8 mouse cellular contexts compared by ENCODE assay signal in the genomic region with DNA sequence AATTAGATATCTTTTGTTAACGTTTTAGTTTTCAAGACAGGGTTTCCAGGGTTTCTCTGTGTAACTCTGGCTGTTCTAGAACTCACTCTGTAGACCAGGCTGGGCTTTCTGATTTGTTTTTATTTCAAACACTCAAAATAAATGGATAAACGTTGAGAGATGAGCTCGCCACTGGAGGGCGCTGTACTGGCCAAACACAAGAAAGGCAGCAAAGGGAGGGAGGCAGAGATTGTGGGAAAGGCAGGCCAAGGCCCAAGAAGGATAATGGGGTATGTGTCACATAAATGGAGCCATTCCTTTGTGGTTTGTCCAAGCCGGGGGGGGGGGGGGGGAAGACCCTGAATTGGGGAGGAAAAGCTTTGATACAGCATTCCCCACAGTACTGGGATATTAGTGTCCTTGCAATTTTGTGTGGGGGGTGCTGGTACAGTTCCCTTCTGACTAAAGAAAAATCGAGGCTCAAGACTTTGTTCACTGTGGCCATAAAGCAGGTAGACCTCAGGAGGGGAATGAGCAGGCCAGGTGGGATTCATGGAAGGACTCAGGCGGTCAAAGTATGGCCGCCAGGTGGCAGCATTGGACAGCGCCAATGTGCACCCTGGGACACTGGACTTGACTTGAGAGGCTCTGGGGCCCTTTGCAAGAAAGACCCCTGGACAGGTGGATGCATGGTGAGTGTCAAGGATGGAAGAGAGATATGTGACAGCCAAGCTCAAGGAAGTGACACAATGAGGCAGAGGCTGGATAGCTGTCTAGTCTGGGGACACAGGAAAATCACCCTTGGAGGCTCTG.
DNase-seq lines count a peak whose midpoint lies in the region; ATAC-seq and TF ChIP-seq lines count a peak whose summit lies in the region.

No protein-coding gene starts in this region.

- H3K27me3 ChIP-seq in hindbrain, postnatal 0 days (ENCODE audit: insufficient read depth, low read length), result no peaks in the 10 kb centered on the region; the same call in 1 of the 2 replicates
- H3K27me3 ChIP-seq in midbrain, embryonic 13.5 days, result peaks cover 6% of the 10 kb centered on the region; the same call in 1 of the 2 replicates
- no peaks in the 10 kb centered on the region for H3K27me3 ChIP-seq in stomach, embryonic 14.5 days (ENCODE audit: control insufficient read depth, insufficient read depth, low read length)

- no peaks in the 10 kb centered on the region for H3K4me1 ChIP-seq in hindbrain, postnatal 0 days (ENCODE audit: insufficient read depth, low read length)
- H3K4me1 ChIP-seq in midbrain, embryonic 13.5 days (replicated peaks), result no peaks in the 10 kb centered on the region
- no peaks in the 10 kb centered on the region for H3K4me1 ChIP-seq in stomach, embryonic 14.5 days (ENCODE audit: control insufficient read depth, insufficient read depth, low read length)

- no peak overlapping the region for H3K4me2 ChIP-seq in hindbrain, postnatal 0 days (ENCODE audit: low read depth, low read length)
- no peak overlapping the region for H3K4me2 ChIP-seq in midbrain, embryonic 13.5 days (replicated peaks)
- H3K4me2 ChIP-seq in stomach, embryonic 14.5 days (replicated peaks; ENCODE audit: low read depth, low read length), result no peak overlapping the region

- no peak overlapping the region for H3K9ac ChIP-seq in hindbrain, postnatal 0 days (replicated peaks; ENCODE audit: low read length)
- H3K9ac ChIP-seq in midbrain, embryonic 13.5 days (replicated peaks), result no peak overlapping the region
- no peak overlapping the region for H3K9ac ChIP-seq in stomach, embryonic 14.5 days (replicated peaks; ENCODE audit: low read depth, low read length)

- H3K36me3 ChIP-seq in hindbrain, postnatal 0 days (ENCODE audit: insufficient read depth, low read length), result no peaks in the 10 kb centered on the region
- H3K36me3 ChIP-seq in midbrain, embryonic 13.5 days, result no peaks in the 10 kb centered on the region
- H3K36me3 ChIP-seq in stomach, embryonic 14.5 days (ENCODE audit: control insufficient read depth, insufficient read depth, low read length), result no peaks in the 10 kb centered on the region

- 13% methylated on average over 9 of the region's 9 CpGs for whole genome bisulfite sequencing in hindbrain, postnatal 0 days
- WGBS in midbrain, embryonic 13.5 days, result 14% methylated on average over 9 of the region's 9 CpGs
- WGBS in stomach, embryonic 14.5 days, result 14% methylated on average over 9 of the region's 9 CpGs

- peak; percentile 77 for DNase-seq in layer of hippocampus, adult 11-12 months (ENCODE audit: low spot score)
- no peak for DNase-seq in layer of hippocampus, adult 9-10 months (ENCODE audit: low spot score)
- DNase-seq in cerebellum, postnatal 14 days, result peak; percentile 91 to 92
- peak; percentile 61 to 70 for DNase-seq in frontal cortex, postnatal 25 days (ENCODE audit: low spot score in 2 of 2)
- DNase-seq in hindbrain, postnatal 0 days (ENCODE audit: low spot score), result peak; percentile 77
- peak; percentile 60 to 75 for DNase-seq in left cerebral cortex, adult 2 months (ENCODE audit: extremely low spot score in 1 of 2, low spot score in 2 of 2)

- H3K27ac ChIP-seq in hindbrain, postnatal 0 days, result no peak overlapping the region
- no peak overlapping the region for H3K27ac ChIP-seq in left cerebral cortex, adult 2 months
- no peak overlapping the region for H3K27ac ChIP-seq in midbrain, embryonic 13.5 days
- H3K27ac ChIP-seq in stomach, embryonic 14.5 days (ENCODE audit: low read length), result no peak overlapping the region

- no peaks in the 10 kb centered on the region for H3K9me3 ChIP-seq in hindbrain, postnatal 0 days (ENCODE audit: low read length)
- H3K9me3 ChIP-seq in midbrain, embryonic 13.5 days, result no peaks in the 10 kb centered on the region
- no peaks in the 10 kb centered on the region for H3K9me3 ChIP-seq in stomach, embryonic 14.5 days (ENCODE audit: control insufficient read depth, low read depth, low read length)

- TF ChIP-seq CTCF in hindbrain, postnatal 0 days (IDR thresholded peaks at IDR 0.05; ENCODE audit: low read depth), result peak; percentile 89
- TF ChIP-seq CTCF in left cerebral cortex, adult 2 months (IDR thresholded peaks at IDR 0.05), result peak; percentile 71

- intact Hi-C loops in left cerebral cortex, adult 2 months (cut with DNase I), result loop anchor here (1.0 kb wide), 1 partner anchor 71 kb away; no protein-coding TSS in a partner anchor

- no peak overlapping the region for H3K4me3 ChIP-seq in hindbrain, postnatal 0 days (ENCODE audit: low read length)
- no peak overlapping the region for H3K4me3 ChIP-seq in left cerebral cortex, adult 2 months
- H3K4me3 ChIP-seq in midbrain, embryonic 13.5 days (replicated peaks), result no peak overlapping the region
- no peak overlapping the region for H3K4me3 ChIP-seq in stomach, embryonic 14.5 days (ENCODE audit: low read depth, low read length)

- peak; percentile 61; the same call in 1 of the 2 replicates for ATAC-seq in hindbrain, postnatal 0 days
- peak; percentile 50; the same call in 1 of the 2 replicates for ATAC-seq in midbrain, embryonic 13.5 days
- peak; percentile 57; the same call in 1 of the 2 replicates for ATAC-seq in stomach, embryonic 14.5 days (ENCODE audit: insufficient number of reproducible peaks, insufficient read depth, low FRiP score, low read depth)
